Mouse (Mus musculus): ENCODE measurements around the gene Dpp6.

The Dpp6 gene

GRCm38 (mm10) chr5:27365946-27366345 is 548.9 kb downstream of the Dpp6 start:
- no peak for DNase-seq (ENCODE audit: low spot score in 2 of 2)

- DNase-seq (ENCODE audit: low spot score in 2 of 2): no peak
Observed at GRCm38 (mm10) chr5:27370814-27371213, 553.8 kb downstream of the Dpp6 start.

DNA sequence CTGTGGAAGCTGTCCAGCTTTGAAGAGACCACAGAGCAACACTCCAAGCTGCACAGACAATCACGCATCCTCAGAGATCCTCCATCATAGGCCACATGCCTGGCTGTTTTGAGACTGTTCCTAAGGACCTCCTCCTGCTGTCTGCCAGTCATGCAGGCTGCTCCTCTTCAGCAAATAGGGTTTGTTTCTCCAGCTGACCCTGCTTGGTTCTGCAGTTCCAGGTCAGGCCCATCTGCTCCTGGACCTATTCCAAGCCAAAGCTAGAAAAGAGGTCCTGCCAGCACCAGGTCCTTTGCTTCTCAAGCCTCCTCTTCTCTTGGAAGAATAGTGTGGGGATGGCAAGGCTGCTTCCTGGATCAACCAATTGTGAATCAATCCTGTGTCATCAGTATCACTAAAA is 556.9 kb downstream of the Dpp6 start:
- DNase-seq (ENCODE audit: low spot score in 2 of 2): no peak

DNA sequence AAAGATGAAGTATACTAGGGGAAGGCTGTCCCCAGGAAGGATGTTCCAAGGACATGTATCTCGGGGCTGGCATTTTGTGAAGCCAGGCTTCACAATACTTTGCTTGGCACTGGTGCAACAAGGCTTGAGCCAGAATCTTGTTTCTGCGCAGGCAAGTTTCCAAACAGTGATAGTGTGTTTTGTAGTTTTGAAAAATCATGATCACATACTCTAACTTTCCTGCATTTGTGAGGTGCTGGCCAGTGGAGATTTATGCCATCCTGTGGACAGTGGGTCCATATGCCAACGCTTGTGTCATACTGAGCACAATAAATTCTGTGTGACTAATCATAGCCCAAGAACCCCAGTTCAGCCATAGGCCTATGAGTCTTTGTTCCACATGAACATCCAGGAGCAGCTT is 558.8 kb downstream of the Dpp6 start:
- DNase-seq (ENCODE audit: low spot score in 2 of 2): no peak

GRCm38 (mm10) chr5:27380656-27381385 is 563.8 kb downstream of the Dpp6 start:
- DNase-seq (ENCODE audit: low spot score in 2 of 2): no peak

DNA sequence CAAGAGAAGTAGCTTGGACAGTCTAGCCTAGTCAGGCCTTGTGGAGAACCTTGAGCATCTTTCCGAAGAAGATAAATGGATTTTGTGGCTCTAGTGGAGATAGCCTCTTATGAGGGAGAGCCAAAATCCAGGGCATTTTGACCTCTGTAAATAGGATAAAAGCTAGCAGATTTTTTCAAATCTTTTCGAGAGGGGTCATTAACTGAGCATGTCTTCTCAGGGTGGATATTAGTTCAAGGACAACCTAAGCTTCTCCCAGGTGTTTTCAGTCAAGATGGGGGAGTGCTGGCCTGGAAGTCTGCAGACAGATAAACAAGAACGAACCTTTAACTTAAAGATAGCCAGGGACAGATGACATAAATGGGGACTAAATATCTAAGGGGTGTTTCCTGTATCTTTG is 581.4 kb downstream of the Dpp6 start:
- no peak for DNase-seq (ENCODE audit: low spot score in 2 of 2)

DNA sequence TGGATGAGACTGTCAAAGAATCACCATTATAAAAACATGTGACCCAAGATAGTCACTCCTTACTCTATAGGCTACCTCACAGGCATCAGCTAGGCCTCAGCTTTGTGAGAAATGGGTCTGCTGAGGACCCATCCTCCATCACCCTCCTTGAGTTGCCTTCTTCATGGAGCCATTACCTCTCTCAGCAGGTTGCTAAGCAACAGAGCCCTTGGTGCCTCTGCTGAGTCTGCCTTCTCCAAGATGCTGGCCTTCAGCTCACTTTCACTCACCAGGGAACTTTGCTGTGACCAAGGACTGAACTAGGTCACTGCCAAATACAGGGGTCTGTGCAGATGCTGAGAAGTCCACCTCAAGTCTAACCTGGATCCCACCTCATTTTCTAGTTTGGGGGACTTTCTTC is 582.1 kb downstream of the Dpp6 start:
- no peak for DNase-seq (ENCODE audit: low spot score in 2 of 2)

GRCm38 (mm10) chr5:27402616-27403015 is 585.6 kb downstream of the Dpp6 start:
- no peak for DNase-seq (ENCODE audit: low spot score in 2 of 2)

DNA sequence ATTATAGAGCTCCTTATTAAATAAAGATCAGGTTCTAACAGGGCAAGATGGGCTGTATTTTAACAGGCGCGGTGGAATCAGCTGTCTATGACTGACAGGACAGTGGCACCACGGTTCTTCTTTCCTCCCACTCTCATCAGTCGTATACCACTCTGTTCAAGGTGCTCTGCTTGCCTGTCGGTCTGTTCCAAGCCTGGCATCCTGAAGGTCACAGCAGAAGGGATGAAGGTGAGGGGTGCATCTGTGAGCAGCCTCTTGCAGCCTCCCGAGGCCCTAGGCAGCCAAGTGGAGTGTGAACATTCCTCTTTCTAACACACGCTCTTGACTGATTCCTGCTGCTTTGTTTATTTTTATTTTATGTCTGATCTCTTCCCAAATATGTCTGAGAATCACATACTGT is 591.9 kb downstream of the Dpp6 start:
- no peak for DNase-seq (ENCODE audit: low spot score in 2 of 2)

- DNase-seq (ENCODE audit: low spot score in 2 of 2): no peak
Observed at GRCm38 (mm10) chr5:27413023-27413422, 596.0 kb downstream of the Dpp6 start.

- no peak for DNase-seq (ENCODE audit: low spot score in 2 of 2)
Observed at GRCm38 (mm10) chr5:27415518-27415917, 598.5 kb downstream of the Dpp6 start.

- DNase-seq (ENCODE audit: low spot score in 2 of 2): peak in 1 of 2 experiments; percentile 26
Observed at GRCm38 (mm10) chr5:27416571-27416970, 599.6 kb downstream of the Dpp6 start.

- DNase-seq (ENCODE audit: low spot score in 2 of 2): no peak
Observed at GRCm38 (mm10) chr5:27417398-27417797, 600.4 kb downstream of the Dpp6 start.

DNA sequence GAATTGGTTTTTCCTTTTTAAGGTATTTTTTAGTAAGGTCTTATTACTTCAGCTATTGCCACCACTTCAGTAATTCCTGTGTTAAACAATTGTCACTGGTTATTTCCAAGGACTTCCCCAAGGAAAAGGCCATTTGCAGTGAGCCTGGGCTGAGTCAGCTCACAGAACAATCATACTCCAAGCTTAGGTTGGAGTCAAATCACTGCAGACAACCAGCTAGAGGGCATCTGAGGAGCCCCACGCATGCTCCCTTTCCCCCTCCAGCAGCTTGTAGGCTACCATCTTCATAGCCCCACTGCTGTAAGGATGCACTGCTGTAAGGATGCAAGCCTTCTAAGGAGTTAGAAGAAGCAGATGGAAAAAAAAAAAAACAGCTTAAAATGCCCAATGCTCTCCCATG is 601.9 kb downstream of the Dpp6 start:
- no peak for DNase-seq (ENCODE audit: low spot score in 2 of 2)

- no peak for DNase-seq (ENCODE audit: low spot score in 2 of 2)
Observed at GRCm38 (mm10) chr5:27421090-27421635, 604.2 kb downstream of the Dpp6 start.

DNA sequence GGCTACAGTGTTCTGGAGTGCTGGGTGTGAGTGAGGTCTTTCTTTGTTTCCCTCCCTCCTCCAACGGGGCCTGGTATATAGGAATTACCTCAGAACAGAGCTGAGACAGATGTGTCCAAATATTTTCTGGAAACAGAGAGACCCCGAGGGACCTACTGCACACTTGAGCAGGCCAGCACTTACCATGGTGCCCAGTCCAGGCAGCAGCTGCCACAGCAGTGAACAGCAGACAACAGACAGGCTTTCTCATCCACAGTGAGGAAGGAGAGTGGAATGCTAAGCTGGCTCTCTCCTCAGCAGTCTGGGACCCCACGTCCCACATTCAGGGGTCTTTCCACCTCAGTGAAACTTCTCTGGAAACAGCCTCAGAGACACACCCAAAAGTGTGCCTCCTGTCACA is 606.8 kb downstream of the Dpp6 start:
- no peak for DNase-seq (ENCODE audit: low spot score in 2 of 2)

DNA sequence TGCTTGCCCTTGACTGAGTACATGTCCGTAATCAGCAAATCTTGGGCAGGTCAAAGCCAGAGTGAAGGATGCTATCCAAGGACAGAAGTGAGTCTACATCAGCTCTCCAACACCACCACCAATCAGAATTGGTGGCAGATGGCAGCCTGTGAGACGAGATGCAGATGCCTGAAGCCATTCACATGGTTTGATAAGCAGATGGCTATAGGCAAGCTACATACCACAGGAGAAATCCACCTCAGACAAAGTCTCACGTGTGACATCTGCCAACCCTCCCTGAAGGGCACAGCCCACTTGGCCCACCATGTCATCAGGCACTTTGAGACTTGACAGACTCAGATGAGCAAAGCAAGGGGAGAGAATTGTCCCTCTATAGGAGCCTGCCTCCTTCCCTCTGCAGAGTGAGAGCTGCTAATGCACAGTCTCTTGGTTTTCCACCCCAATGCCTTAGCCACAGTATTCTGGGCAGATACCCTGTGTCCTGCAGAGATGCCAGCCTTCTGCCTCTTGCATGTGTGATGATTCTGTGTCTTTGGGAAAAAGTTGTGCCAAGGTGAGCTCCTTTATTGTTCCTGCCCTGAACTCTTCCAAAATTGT is 607.6 kb downstream of the Dpp6 start:
- DNase-seq (ENCODE audit: low spot score in 2 of 2): no peak

GRCm38 (mm10) chr5:27426200-27426599 is 609.2 kb downstream of the Dpp6 start:
- DNase-seq (ENCODE audit: low spot score in 2 of 2): no peak

- no peak for DNase-seq (ENCODE audit: low spot score in 2 of 2)
Observed at GRCm38 (mm10) chr5:27433584-27433983, 616.6 kb downstream of the Dpp6 start.

DNA sequence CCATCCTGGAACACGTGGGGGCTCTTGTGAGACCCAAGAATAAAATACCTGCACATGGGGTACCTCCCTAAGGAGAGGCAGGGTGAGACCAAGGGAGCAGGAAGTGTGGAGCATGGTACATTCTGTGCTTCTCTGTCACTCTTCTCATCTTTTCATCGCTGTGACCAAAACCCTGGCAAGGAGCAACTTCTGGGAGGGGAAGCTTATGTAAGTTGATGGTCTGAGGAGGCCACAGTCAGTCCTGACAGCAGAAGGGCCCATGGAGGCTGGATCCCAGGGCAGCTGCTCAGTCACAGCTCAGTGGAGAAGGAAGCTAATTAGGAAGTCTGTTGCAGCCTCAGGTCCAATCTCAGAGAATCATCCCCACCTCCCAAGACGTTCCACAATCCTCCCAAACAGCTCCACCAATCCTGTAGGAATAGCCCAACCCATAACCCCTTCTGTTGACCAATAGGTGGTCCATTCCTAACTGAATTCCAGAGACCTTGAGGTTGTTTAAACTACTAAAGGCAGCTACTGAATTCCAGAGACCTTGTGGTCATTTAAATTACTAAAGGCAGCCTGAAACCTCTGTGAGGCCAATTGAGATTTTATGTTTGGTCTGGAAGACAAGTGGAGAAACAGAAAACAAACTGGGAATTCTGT is 636.3 kb downstream of the Dpp6 start:
- no peak for DNase-seq (ENCODE audit: low spot score in 2 of 2)

DNA sequence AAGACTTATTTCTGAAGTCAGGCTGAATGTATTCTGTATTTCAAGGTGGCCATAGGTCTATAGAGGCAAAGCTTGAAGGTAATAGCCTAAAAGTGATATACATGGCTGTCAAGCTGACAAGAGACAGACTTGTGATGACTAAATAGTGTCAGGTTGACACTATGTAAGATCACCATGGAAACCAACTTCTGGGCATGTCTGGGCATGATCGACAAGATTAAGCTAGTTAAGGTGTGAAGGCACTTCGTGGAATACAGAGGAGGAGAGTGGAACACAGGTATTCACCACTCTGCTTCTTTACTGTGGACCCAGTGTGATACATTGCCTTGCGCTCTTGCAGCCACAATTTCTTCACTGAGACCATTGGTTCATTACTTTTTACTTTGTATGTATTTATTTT is 637.4 kb downstream of the Dpp6 start:
- no peak for DNase-seq (ENCODE audit: low spot score in 2 of 2)

- no peak for DNase-seq (ENCODE audit: low spot score in 2 of 2)
Observed at GRCm38 (mm10) chr5:27456981-27457380, 640.0 kb downstream of the Dpp6 start.

DNA sequence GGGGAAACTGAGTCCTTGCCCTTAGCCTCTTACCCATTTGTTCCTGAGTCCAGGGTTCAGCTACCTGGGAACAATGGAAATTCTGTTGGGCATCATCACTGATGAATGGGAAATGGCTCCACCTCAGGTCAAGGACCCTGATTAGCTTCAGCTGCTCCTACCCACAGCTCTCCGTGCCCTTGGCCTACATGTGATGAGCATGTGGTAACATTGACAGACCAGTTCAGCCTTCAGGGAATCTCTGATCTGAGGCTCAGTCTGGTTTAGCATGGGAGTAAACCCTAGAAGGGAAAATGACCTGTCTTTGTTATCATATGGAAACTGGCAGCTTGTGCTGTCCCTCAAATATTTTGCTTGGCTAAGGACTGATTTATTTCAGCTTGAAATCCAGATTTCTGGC is 640.7 kb downstream of the Dpp6 start:
- no peak for DNase-seq (ENCODE audit: low spot score in 2 of 2)

All from left cerebral cortex, adult 9 months (tissue).